Mouse (Mus musculus) lung, postnatal 0 days (tissue): Measurements from ENCODE around the gene Trib2. TPM values are rescaled to one million over a fixed set of nuclear protein-coding genes. Genes with fewer than 3 reads are reported as not detected.
A peak's percentile ranks its signal among the peaks of the same experiment; 100 is the strongest.

Experiments used
- ATAC-seq: fragments of 200-750 bp; cut with Nextera tagmentation; 2 replicates; pipeline ENCODE4 v1.8.0; 2017; ENCODE audit warnings: moderate library complexity
- DNase-seq: peaks from one replicate; pipeline ENCODE4 v3.0.0-alpha.2; 2016; ENCODE audit warnings: low spot score
- H3K27ac ChIP-seq: fragments of 300-500 bp; sonication (generic); 2 replicates; pipeline ENCODE4 v1.5.1; 2014; ENCODE audit warnings: antibody characterized with exemption, mild to moderate bottlenecking, low read length, mixed read lengths
- H3K27me3 ChIP-seq: fragments of 300-500 bp; sonication (generic); replicated peaks from 2 replicates; pipeline ENCODE4 v1.6.1; 2014; ENCODE audit warnings: low read length, mixed read lengths; ENCODE audit not compliant: insufficient read depth
- H3K36me3 ChIP-seq: fragments of 300-500 bp; sonication (generic); 2 replicates; pipeline ENCODE4 v1.6.1; 2014; ENCODE audit warnings: low read length, mixed read lengths; ENCODE audit not compliant: insufficient read depth
- H3K4me1 ChIP-seq: fragments of 300-500 bp; sonication (generic); 2 replicates; pipeline ENCODE4 v1.6.1; 2014; ENCODE audit warnings: antibody characterized with exemption, low read depth, low read length, mixed read lengths; ENCODE audit not compliant: insufficient read depth
- H3K4me2 ChIP-seq: fragments of 300-500 bp; sonication (generic); replicated peaks from 2 replicates; pipeline ENCODE4 v1.6.1; 2014; ENCODE audit warnings: low read depth, mild to moderate bottlenecking, low read length, moderate library complexity, mixed read lengths
- H3K4me3 ChIP-seq: fragments of 300-500 bp; sonication (generic); 2 replicates; pipeline ENCODE4 v1.5.1; 2014; ENCODE audit warnings: low read depth, low read length
- H3K9ac ChIP-seq: fragments of 300-500 bp; sonication (generic); replicated peaks from 2 replicates; pipeline ENCODE4 v1.6.1; 2014; ENCODE audit warnings: low read depth, mild to moderate bottlenecking
- H3K9me3 ChIP-seq: fragments of 300-500 bp; sonication (generic); 2 replicates; pipeline ENCODE4 v1.6.1; 2016; ENCODE audit warnings: low read length, mixed read lengths
- CTCF ChIP-seq: IDR thresholded peaks from 2 replicates; pipeline ENCODE4 v1.5.1; 2016; ENCODE audit warnings: antibody characterized with exemption, mild to moderate bottlenecking
- EP300 ChIP-seq: IDR thresholded peaks from 2 replicates; pipeline ENCODE4 v1.6.1; 2016; ENCODE audit warnings: antibody characterized with exemption, mild to moderate bottlenecking, control low read depth
- WGBS: fragments of 180-500 bp; shearing (Covaris S2); extraction: QIAGEN DNeasy Blood & Tissue Kit; methylation state at CpG from one replicate; pipeline ENCODE4 v1.1.7; 2014; 5-methylcytosine and 5-hydroxymethylcytosine counted together
- polyA plus RNA-seq: library from polyadenylated mRNA; unstranded; fragments of >200 nt; fragmentation: Nextera tagmentation; extraction: Ambion mirVana; gene quantifications from 2 replicates; pipeline ENCODE4 v1.2.1, GENCODE M21; 2015

Trib2 gene
- polyA plus RNA-seq: 36.4 and 42.0 TPM in 2 replicates

GRCm38 (mm10) chr12:15816740-15817178 is at the start of gene Trib2:
Gene Trib2, minus strand, starts transcription at chr12:15816922.
- no peaks in the 10 kb centered on the region for H3K36me3 ChIP-seq
- H3K4me1 ChIP-seq: 0 out of 2 replicates have a peak, but pooled peaks cover 3% of the 10 kb centered on the region
- TF ChIP-seq EP300 (no peak), CTCF (peak; percentile 64)
- ATAC-seq: peak; percentile 94
- H3K9ac ChIP-seq: peak within 1 kb of the TSS; percentile 82
- peak within 1 kb of the TSS; percentile 75 for H3K4me2 ChIP-seq
- no peaks in the 10 kb centered on the region for H3K9me3 ChIP-seq
- H3K27ac ChIP-seq: peak within 1 kb of the TSS; percentile 94
- 0 out of 2 replicates have a peak, but pooled peaks cover 3% of the 10 kb centered on the region for H3K27me3 ChIP-seq
- WGBS: 0% methylated on average over 46 of the region's 50 CpGs
- DNase-seq: peak; percentile 91
- H3K4me3 ChIP-seq: peak within 1 kb of the TSS; percentile 69

DNA sequence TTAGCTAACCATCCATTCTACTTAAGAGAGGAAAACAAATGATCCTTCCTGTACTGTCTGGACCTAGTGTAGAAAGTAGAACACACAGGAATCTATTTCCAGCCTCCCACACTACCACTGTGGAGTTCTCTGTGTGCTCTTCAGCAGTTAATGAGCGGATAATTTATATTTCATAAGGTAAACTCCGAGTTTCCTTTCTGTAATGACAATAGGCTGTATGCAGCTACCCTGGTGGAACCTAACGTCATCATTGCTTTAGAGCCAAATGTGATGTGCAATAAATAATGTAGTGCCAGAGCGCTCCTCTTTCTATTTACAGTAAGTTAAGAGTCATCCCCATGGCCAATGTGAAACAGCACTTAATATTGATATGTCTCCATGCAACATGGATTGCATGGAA is 41.3 kb upstream of the Trib2 start:
- Histone ChIP-seq H3K4me3 (no peak overlapping the region), H3K36me3 (no peaks in the 10 kb centered on the region), H3K27me3 (no peaks in the 10 kb centered on the region), H3K9me3 (no peaks in the 10 kb centered on the region), H3K27ac (no peak overlapping the region), H3K4me2 (no peak overlapping the region), H3K4me1 (no peaks in the 10 kb centered on the region), H3K9ac (no peak overlapping the region)
- peak; percentile 42 for DNase-seq
- ATAC-seq: peak; percentile 59
- TF ChIP-seq EP300 (peak; percentile 68), CTCF (no peak)
- 61% methylated on average over 4 of the region's 4 CpGs for WGBS

DNA sequence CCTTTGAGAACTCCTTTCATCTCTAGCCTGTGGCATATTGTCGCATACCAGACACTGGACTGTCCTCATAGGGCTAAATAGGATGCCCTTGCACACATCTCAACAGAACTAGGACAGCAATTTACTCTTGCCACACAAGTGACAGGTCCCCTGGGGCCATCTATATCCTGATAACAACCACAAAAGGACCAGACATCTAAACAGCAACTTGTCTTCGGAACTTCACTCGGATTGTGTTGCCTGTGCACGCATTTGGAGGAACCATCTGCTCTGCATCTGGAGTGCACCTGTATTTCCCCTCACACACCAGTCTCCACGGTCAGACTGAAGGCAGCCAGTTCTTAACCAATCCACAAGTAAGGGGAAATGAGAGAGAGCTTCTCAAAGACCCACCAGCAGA is 39.2 kb upstream of the Trib2 start:
- no peak overlapping the region for H3K27ac ChIP-seq
- no peaks in the 10 kb centered on the region for H3K9me3 ChIP-seq
- no peaks in the 10 kb centered on the region for H3K4me1 ChIP-seq
- ATAC-seq (no peak), DNase-seq (no peak)
- no peak overlapping the region for H3K9ac ChIP-seq
- no peak overlapping the region for H3K4me3 ChIP-seq
- TF ChIP-seq EP300 (no peak), CTCF (no peak)
- H3K27me3 ChIP-seq: no peaks in the 10 kb centered on the region
- no peaks in the 10 kb centered on the region for H3K36me3 ChIP-seq
- WGBS: 83% methylated on average over 5 of the region's 5 CpGs
- no peak overlapping the region for H3K4me2 ChIP-seq

DNA sequence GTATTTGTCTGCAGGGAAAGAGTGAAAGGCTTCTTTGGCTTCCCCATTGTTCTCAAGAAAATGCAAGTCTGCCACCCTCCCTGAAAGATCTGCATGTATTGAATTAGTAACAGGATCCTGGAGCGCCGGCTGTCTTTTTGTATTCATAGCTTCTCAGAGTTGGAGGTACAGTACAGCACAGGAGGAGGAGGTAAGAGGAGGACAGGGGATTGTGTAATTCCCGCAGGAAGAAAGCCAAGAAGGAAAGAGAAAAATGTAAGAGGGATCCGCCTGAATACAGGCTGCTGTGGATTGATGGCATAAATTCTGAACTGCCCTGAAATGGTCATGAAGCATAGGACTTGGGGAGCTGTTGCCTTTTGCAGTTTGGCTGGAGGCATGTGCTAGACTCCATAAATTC is 36.1 kb upstream of the Trib2 start:
- 45% methylated on average over 4 of the region's 4 CpGs for WGBS
- ATAC-seq: peak; percentile 11; the same call in 1 of the 2 replicates
- peak; percentile 34 for DNase-seq

GRCm38 (mm10) chr12:15852031-15852430 is 35.3 kb upstream of the Trib2 start:
- Histone ChIP-seq H3K4me3 (no peak overlapping the region), H3K36me3 (no peaks in the 10 kb centered on the region), H3K4me1 (peaks cover 5% of the 10 kb centered on the region; the same call in 1 of the 2 replicates), H3K27me3 (no peaks in the 10 kb centered on the region), H3K9ac (no peak overlapping the region), H3K9me3 (no peaks in the 10 kb centered on the region), H3K27ac (no peak overlapping the region), H3K4me2 (no peak overlapping the region)
- DNase-seq (no peak), ATAC-seq (no peak)
- WGBS: 87% methylated on average over 4 of the region's 4 CpGs
- TF ChIP-seq CTCF: no peak
- TF ChIP-seq EP300: no peak

More for the DNA sequence above, 36.1 kb upstream of the Trib2 start:
- H3K9me3 ChIP-seq: no peaks in the 10 kb centered on the region
- no peak overlapping the region for H3K9ac ChIP-seq
- peaks cover 5% of the 10 kb centered on the region; the same call in 1 of the 2 replicates for H3K4me1 ChIP-seq
- H3K27me3 ChIP-seq: no peaks in the 10 kb centered on the region
- no peak overlapping the region for H3K4me2 ChIP-seq
- no peak overlapping the region for H3K4me3 ChIP-seq
- TF ChIP-seq CTCF (no peak), EP300 (no peak)
- H3K36me3 ChIP-seq: no peaks in the 10 kb centered on the region
- H3K27ac ChIP-seq: no peak overlapping the region

DNA sequence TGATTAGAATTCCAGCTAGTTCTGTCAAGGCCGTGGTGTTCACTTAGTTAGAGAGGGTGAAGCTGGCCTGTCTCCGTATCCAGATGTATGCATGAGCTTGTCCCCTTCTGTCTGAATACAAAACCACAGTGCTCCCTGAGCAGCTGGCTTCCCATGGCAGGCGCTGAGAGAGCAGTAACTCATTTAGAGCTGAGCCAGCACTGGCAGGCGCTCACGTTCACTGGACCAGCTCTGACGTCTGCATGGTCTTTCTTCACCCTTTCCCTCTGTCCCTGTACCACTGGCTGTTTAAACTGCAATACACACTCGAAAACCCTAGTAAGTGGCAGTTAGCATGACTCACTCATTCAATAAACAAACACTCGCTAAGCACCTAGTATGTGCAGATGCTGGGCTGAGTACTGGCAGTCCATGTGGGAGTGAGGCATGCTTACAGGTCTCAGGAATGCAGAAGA is 33.7 kb upstream of the Trib2 start:
- Histone ChIP-seq H3K4me2 (no peak overlapping the region), H3K27me3 (no peaks in the 10 kb centered on the region), H3K9me3 (no peaks in the 10 kb centered on the region), H3K27ac (peak overlapping the region; percentile 6; the same call in 1 of the 2 replicates), H3K4me1 (peaks cover 5% of the 10 kb centered on the region; the same call in 1 of the 2 replicates), H3K4me3 (no peak overlapping the region), H3K36me3 (no peaks in the 10 kb centered on the region), H3K9ac (no peak overlapping the region)
- peak; percentile 92 for DNase-seq
- ATAC-seq: peak; percentile 98
- WGBS: 30% methylated on average over 8 of the region's 8 CpGs
- TF ChIP-seq EP300 (peak; percentile 78), CTCF (no peak)
